Mouse (Mus musculus) liver, postnatal 0 days (tissue): Measurements from ENCODE around the gene Gamt.

ENCODE experiments used
- CTCF ChIP-seq: sonication (generic); IDR thresholded peaks from 2 replicates; pipeline ENCODE4 v1.5.1; 2016; ENCODE audit warnings: antibody characterized with exemption, low read depth
- EP300 ChIP-seq: IDR thresholded peaks from 2 replicates; pipeline ENCODE4 v1.6.1; 2016; ENCODE audit warnings: antibody characterized with exemption, low read depth, mild to moderate bottlenecking

GRCm38 (mm10) chr10:80226416-80227165 lies 34.2 kb downstream of the Gamt start, which contains the start of gene Mum1:
- peak; percentile 77 for TF ChIP-seq CTCF
- TF ChIP-seq EP300, result no peak
